29 mouse cellular contexts compared by ENCODE assay signal in genomic region chr7:48860948-48861347, GRCm38 (mm10). TPM values are rescaled to one million over a fixed set of nuclear protein-coding genes. Genes with fewer than 3 reads are reported as not detected.
"Had no signal": no experiment of that assay in that cellular context is flagged by ENCODE, and none has a peak within 500 bp of the region (broad histone marks: within the 10 kb centered on the region; RNA-seq: fewer than 3 reads in every experiment).

No protein-coding gene starts in this region.

- H3K4me1 ChIP-seq: limb, embryonic 10.5 days; limb, embryonic 13.5 days; midbrain, embryonic 10.5 days; midbrain, embryonic 13.5 days; neural tube, embryonic 13.5 days; stomach, embryonic 15.5 days had no signal

- DNase-seq: kidney, adult 2 months; kidney, postnatal 10 days; kidney, postnatal 4 days; layer of hippocampus, adult 9-11 months; liver; lung, adult 18-20 months; lung, postnatal 14 days; lung, postnatal 4 days; retina, postnatal 1 day; right cerebral cortex, postnatal 25 days; spleen, adult 18-20 months; thymus, postnatal 25 days had no signal

- H3K9me3 ChIP-seq: limb, embryonic 10.5 days; limb, embryonic 13.5 days; liver, embryonic 12.5 days; liver, embryonic 15.5 days; lung, embryonic 15.5 days; midbrain, embryonic 10.5 days; midbrain, embryonic 13.5 days; neural tube, embryonic 13.5 days; stomach, embryonic 15.5 days had no signal

- H3K4me3 ChIP-seq: limb, embryonic 10.5 days; limb, embryonic 13.5 days; liver, embryonic 12.5 days; liver, embryonic 15.5 days; lung, embryonic 15.5 days; midbrain, embryonic 10.5 days; midbrain, embryonic 13.5 days; myocyte; neural tube, embryonic 13.5 days; stomach, embryonic 15.5 days had no signal

- H3K36me3 ChIP-seq: midbrain, embryonic 13.5 days; neural tube, embryonic 13.5 days had no signal

- ATAC-seq: liver, embryonic 12.5 days; midbrain, embryonic 13.5 days; midbrain, embryonic 16.5 days had no signal

- H3K27me3 ChIP-seq: limb, embryonic 13.5 days; liver, embryonic 12.5 days; liver, embryonic 15.5 days; lung, embryonic 15.5 days; midbrain, embryonic 13.5 days; neural tube, embryonic 13.5 days; stomach, embryonic 15.5 days had no signal

RNA-seq across cellular contexts. Expression of gene Csrp3, which starts 13.1 kb away (rescaled TPM):
- total RNA-seq: layer of hippocampus, adult 18-20 months; layer of hippocampus, postnatal 25 days; left cerebral cortex, adult 18-20 months; left cerebral cortex, postnatal 25 days; neutrophil, adult 5-6 weeks had no signal
- polyA plus RNA-seq: midbrain, embryonic 16.5 days; urinary bladder, adult 2 months had no signal
